26 mouse cellular contexts compared by ENCODE assay signal in the genomic region with DNA sequence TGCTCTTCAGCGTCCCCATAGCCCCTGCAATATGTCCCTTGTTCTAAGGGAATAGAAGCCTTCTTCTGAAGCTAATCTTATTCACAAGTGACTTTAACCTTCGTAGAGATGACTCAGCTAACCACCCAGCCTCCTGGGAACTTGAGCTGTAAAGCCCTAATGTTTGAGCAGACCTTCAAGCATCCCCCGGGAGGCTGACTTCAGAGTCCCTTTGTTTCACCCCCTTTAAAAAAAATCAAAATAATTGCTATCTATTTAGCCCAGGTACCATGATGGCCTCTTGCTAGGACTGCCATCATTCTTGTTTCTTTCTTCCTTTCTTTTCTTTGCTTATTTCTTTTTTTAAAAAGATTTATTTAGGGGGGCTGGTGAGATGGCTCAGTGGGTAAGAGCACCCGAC. TPM values are rescaled to one million over a fixed set of nuclear protein-coding genes. Genes with fewer than 3 reads are reported as not detected.
"Had no signal": no experiment of that assay in that cellular context is flagged by ENCODE, and none has a peak within 500 bp of the region (broad histone marks: within the 10 kb centered on the region; RNA-seq: fewer than 3 reads in every experiment).

No protein-coding gene starts in this region.

- H3K36me3 ChIP-seq: neural tube, embryonic 12.5 days; neural tube, embryonic 13.5 days; neural tube, embryonic 15.5 days had no signal

- DNase-seq: retina, postnatal 1 day; right cerebral cortex, adult 18-20 months; right cerebral cortex, postnatal 14 days; right cerebral cortex, postnatal 25 days; right cerebral cortex, postnatal 4 days; spleen, adult 18-20 months; thymus, adult 18-20 months; thymus, adult 2 months; thymus, postnatal 14 days; thymus, postnatal 25 days; thymus, postnatal 36 days; thymus, postnatal 4 days had no signal

- H3K9ac ChIP-seq: neural tube, embryonic 12.5 days; neural tube, embryonic 13.5 days; neural tube, embryonic 15.5 days; stomach, embryonic 15.5 days had no signal

- H3K27me3 ChIP-seq: neural tube, embryonic 12.5 days; neural tube, embryonic 13.5 days; neural tube, embryonic 15.5 days; stomach, embryonic 15.5 days had no signal

- H3K4me2 ChIP-seq: neural tube, embryonic 12.5 days; neural tube, embryonic 13.5 days; neural tube, embryonic 15.5 days; stomach, embryonic 15.5 days had no signal

- H3K9me3 ChIP-seq: neural tube, embryonic 12.5 days; neural tube, embryonic 13.5 days; neural tube, embryonic 15.5 days; stomach, embryonic 15.5 days had no signal

- H3K4me3 ChIP-seq: neural tube, embryonic 12.5 days; neural tube, embryonic 13.5 days; neural tube, embryonic 15.5 days; stomach, embryonic 15.5 days had no signal

- H3K27ac ChIP-seq: neural tube, embryonic 12.5 days; neural tube, embryonic 13.5 days; neural tube, embryonic 15.5 days; stomach, embryonic 15.5 days; stomach, postnatal 0 days had no signal

RNA-seq across cellular contexts. Expression of a gene that starts 41.9 kb away (rescaled TPM):
- total RNA-seq: neutrophil, adult 5-6 weeks had no signal
- polyA plus RNA-seq: neural tube, embryonic 11.5 days; neural tube, embryonic 12.5 days; neural tube, embryonic 13.5 days; neural tube, embryonic 14.5 days; neural tube, embryonic 15.5 days; small intestine, adult 2 months; spleen, adult 2 months; stomach, embryonic 14.5 days; stomach, embryonic 15.5 days; stomach, embryonic 16.5 days; stomach, postnatal 0 days; thymus, adult 2 months; thymus, postnatal 0 days; urinary bladder, adult 2 months had no signal
